Mouse (Mus musculus) limb, embryonic 11.5 days (tissue): ENCODE results near the gene Htr2a. TPM values are rescaled to one million over a fixed set of nuclear protein-coding genes. Genes with fewer than 3 reads are reported as not detected.

Source experiments
- ATAC-seq: fragments of 200-750 bp; cut with Nextera tagmentation; 2 replicates; pipeline ENCODE4 v1.8.0; 2017; ENCODE audit warnings: low read depth; ENCODE audit not compliant: insufficient number of reproducible peaks, low FRiP score, low TSS enrichment
- DNase-seq: peaks from one replicate; pipeline ENCODE4 v3.0.0-alpha.2; 2015; ENCODE audit warnings: low spot score
- H3K27ac ChIP-seq: fragments of 300-500 bp; sonication (generic); replicated peaks from 2 replicates; pipeline ENCODE4 v1.5.1; 2014; ENCODE audit warnings: low read depth, mild to moderate bottlenecking, low read length
- H3K27me3 ChIP-seq: fragments of 300-500 bp; sonication (generic); 2 replicates; pipeline ENCODE4 v1.6.1; 2014; ENCODE audit warnings: mild to moderate bottlenecking, low read length, mixed read lengths; ENCODE audit not compliant: control insufficient read depth, insufficient read depth
- H3K36me3 ChIP-seq: fragments of 300-500 bp; sonication (generic); 2 replicates; pipeline ENCODE4 v1.6.1; 2014; ENCODE audit warnings: mild to moderate bottlenecking, low read length, moderate library complexity, mixed read lengths; ENCODE audit not compliant: control insufficient read depth, insufficient read depth
- H3K4me1 ChIP-seq: fragments of 300-500 bp; sonication (generic); 2 replicates; pipeline ENCODE4 v1.6.1; 2014; ENCODE audit warnings: low read length, mixed read lengths; ENCODE audit not compliant: control insufficient read depth, insufficient read depth
- H3K4me2 ChIP-seq: fragments of 300-500 bp; sonication (generic); 2 replicates; pipeline ENCODE4 v1.6.1; 2014; ENCODE audit warnings: low read depth, mild to moderate bottlenecking, moderate library complexity; ENCODE audit not compliant: severe bottlenecking
- H3K4me3 ChIP-seq: fragments of 300-500 bp; sonication (generic); 2 replicates; pipeline ENCODE4 v1.5.1; 2014; ENCODE audit warnings: low read depth, low read length
- H3K9ac ChIP-seq: fragments of 300-500 bp; sonication (generic); 2 replicates; pipeline ENCODE4 v1.6.1; 2014; ENCODE audit warnings: mild to moderate bottlenecking, low read length
- H3K9me3 ChIP-seq: fragments of 300-500 bp; sonication (generic); 2 replicates; pipeline ENCODE4 v1.6.1; 2016; ENCODE audit warnings: low read length; ENCODE audit not compliant: control insufficient read depth
- WGBS: fragments of 180-500 bp; shearing (Covaris S2); extraction: QIAGEN DNeasy Blood & Tissue Kit; methylation state at CpG from one replicate; pipeline ENCODE4 v1.1.7; 2014; 5-methylcytosine and 5-hydroxymethylcytosine counted together
- polyA plus RNA-seq: library from polyadenylated mRNA; unstranded; fragments of >200 nt; fragmentation: Nextera tagmentation; extraction: Ambion mirVana; gene quantifications from 2 replicates; pipeline ENCODE4 v1.2.1, GENCODE M21; 2014

Htr2a gene
- polyA plus RNA-seq, 1 experiment from 2014 or later, result 0.29 TPM

DNA sequence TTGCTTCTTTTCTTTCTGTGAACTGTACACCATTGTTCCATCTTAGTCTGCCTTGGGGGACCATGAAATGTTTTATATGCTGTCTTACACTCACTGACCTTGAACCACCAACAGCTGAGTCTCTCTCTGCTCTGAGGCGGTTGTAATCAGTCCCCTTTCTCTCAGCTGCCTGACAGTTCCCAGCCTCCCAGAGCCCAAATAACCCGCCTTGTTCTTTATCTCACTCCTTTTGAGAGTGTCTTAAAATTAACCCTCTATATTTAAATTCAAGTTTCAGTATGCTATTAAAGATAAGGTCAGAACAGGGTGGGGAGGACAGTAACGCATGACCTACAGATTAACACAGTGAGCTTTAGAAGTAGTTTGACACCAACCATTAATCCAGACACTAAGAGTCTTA lies 32.9 kb downstream of the Htr2a start:
- ATAC-seq, result no peak
- Histone ChIP-seq H3K27ac (no peak overlapping the region), H3K4me2 (no peak overlapping the region), H3K4me3 (no peak overlapping the region), H3K27me3 (no peaks in the 10 kb centered on the region), H3K9me3 (no peaks in the 10 kb centered on the region), H3K9ac (no peak overlapping the region), H3K4me1 (no peaks in the 10 kb centered on the region), H3K36me3 (no peaks in the 10 kb centered on the region)
- WGBS, result 77% methylated on average over 3 of the region's 3 CpGs
- no peak for DNase-seq

DNA sequence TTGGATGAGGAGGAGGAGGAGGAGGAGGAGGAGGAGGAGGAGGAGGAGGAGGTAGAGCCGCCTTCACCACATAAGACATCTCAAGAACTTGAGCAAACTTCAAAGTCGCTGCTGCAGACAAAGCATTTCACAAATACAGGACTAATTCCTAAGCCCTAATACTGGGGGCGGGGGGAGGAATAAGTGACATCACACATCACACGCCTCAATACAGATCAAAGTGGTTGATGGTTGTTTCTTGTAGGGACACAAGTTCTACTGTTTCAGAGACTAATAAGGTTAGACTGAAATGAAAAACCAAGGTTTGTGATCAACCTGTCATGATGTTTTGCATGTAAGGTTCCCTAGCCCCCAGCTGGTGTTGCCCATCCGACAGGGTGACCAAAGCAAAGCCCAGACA lies 39.2 kb downstream of the Htr2a start:
- Histone ChIP-seq H3K9me3 (no peaks in the 10 kb centered on the region), H3K4me1 (no peaks in the 10 kb centered on the region), H3K4me2 (no peak overlapping the region), H3K27ac (no peak overlapping the region), H3K4me3 (no peak overlapping the region), H3K27me3 (no peaks in the 10 kb centered on the region), H3K9ac (no peak overlapping the region), H3K36me3 (no peaks in the 10 kb centered on the region)
- DNase-seq (no peak), ATAC-seq (no peak)
- WGBS, result 89% methylated on average over 5 of the region's 5 CpGs

DNA sequence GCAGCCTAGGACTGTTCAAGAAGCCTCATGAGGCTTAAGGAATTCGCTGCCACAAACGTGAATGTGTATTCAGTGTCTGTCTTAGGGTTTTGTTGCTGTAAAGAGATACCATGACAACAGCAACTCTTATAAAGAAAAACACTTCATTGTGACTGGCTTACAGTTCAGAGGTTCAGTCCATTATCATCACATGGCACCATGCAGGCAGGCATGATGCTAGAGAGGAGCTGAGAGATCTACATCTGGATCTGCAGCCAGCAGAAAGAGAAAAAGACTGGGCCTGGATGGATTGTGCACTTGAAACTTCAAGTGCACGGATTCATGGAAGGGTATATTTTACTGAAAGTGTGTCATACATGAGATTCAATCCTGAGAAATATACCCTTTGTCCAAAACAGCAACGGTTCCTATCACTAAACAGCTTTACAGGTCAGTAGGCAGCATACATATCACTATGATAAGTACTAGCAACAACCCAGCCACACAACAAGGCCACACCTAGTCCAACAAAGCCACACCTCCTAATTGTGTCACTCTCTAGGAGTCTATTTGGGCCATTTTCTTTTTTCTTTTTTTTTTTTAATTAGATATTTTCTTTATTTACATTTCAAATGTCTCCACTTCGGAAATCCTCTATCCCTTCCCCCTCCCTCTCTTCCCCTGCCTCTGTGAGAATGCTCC lies 43.8 kb downstream of the Htr2a start:
- H3K4me2 ChIP-seq, result no peak overlapping the region
- H3K36me3 ChIP-seq, result no peaks in the 10 kb centered on the region
- no peaks in the 10 kb centered on the region for H3K9me3 ChIP-seq
- no peaks in the 10 kb centered on the region for H3K4me1 ChIP-seq
- H3K9ac ChIP-seq, result no peak overlapping the region
- H3K27ac ChIP-seq, result no peak overlapping the region
- no peaks in the 10 kb centered on the region for H3K27me3 ChIP-seq
- 84% methylated on average over 5 of the region's 5 CpGs for WGBS
- no peak overlapping the region for H3K4me3 ChIP-seq
- ATAC-seq (no peak), DNase-seq (no peak)

DNA sequence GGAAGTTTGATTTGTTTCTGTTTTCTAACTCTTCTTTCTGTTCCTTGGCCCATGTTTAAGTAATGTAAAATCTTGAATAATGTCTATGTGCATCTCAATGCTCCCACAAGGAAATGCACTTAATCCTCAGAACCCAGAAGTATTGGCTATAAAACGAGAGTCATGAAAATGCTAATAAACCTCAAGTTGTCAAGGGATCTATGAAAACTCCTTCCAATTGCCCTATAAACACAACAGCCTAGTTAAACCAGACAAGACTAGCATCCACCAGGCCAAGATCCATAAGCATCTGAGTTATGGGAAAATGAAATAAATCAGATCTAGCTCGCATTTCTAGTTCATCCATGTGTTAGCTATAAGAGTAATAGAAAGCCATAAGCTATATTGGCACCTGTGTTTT lies 51.3 kb downstream of the Htr2a start:
- Histone ChIP-seq H3K36me3 (no peaks in the 10 kb centered on the region), H3K4me2 (no peak overlapping the region), H3K4me1 (no peaks in the 10 kb centered on the region), H3K4me3 (no peak overlapping the region), H3K9me3 (no peaks in the 10 kb centered on the region), H3K9ac (no peak overlapping the region), H3K27ac (no peak overlapping the region), H3K27me3 (no peaks in the 10 kb centered on the region)
- DNase-seq (no peak), ATAC-seq (no peak)
- 82% methylated on average over 2 of the region's 2 CpGs for WGBS

DNA sequence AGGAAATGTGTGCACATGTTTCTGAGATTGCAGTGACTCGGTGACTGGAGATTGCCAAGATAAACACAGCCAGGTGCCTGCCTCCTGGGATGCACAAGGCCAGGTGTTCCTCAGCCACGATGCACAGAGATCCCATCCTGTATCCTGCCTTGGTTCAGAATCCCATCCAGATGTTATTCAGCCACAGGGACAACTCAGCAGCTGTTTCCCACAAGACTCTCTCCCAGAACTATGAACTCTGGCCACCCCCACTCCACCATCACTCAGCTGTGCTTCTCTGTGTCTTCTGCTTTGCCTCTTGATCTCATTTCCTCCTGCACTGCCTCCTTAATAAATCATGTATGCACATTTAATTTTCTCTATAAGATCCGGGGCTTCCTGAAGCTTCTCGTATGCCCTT lies 56.1 kb downstream of the Htr2a start:
- WGBS, result 53% methylated on average over 4 of the region's 4 CpGs
- ATAC-seq (peak; percentile 57; the same call in 1 of the 2 replicates), DNase-seq (peak; percentile 27)
- Histone ChIP-seq H3K27ac (no peak overlapping the region), H3K9ac (no peak overlapping the region), H3K4me3 (no peak overlapping the region), H3K27me3 (no peaks in the 10 kb centered on the region), H3K9me3 (no peaks in the 10 kb centered on the region), H3K4me1 (no peaks in the 10 kb centered on the region), H3K36me3 (no peaks in the 10 kb centered on the region), H3K4me2 (no peak overlapping the region)

DNA sequence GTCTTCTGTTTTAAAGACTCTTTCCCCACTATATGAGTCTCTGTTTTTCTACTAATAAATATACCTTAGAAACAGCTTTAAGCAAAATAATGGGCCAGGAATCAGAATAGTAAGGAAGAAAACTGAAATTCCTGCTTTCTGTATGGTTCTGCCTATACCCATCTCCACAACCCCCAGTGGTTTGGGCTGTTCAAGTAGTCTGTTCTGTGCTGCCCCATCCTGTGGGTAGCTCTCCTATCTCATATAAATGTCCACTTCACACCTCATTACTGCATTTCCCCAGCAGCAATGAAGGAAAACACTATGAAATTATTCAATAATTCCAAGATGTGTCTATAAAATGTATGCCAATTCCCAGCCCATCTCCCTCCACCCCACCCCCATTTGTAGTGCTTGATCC lies 56.8 kb downstream of the Htr2a start:
- Histone ChIP-seq H3K4me3 (no peak overlapping the region), H3K9ac (no peak overlapping the region), H3K4me1 (no peaks in the 10 kb centered on the region), H3K4me2 (no peak overlapping the region), H3K36me3 (no peaks in the 10 kb centered on the region), H3K9me3 (no peaks in the 10 kb centered on the region), H3K27ac (no peak overlapping the region), H3K27me3 (no peaks in the 10 kb centered on the region)
- DNase-seq (no peak), ATAC-seq (no peak)

DNA sequence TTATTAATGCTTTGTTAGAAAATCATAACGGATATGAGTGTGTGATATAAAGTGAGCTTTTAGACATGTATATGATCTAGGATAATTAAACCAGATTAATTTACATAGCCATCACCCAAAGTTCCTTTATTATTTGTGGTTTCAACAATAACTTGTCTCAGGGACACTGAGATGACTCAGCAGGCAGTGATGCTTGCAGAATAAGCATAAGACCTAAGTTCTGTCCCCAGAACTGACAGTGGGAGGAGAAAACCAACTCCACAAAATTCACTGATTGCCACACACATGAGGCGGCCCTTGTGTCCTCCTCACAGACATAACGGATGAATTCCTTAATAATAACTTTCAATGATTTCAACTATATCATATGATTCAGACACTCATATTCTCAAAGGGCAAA lies 58.6 kb downstream of the Htr2a start:
- no peak for ATAC-seq
- no peak overlapping the region for H3K9ac ChIP-seq
- 91% methylated on average over 3 of the region's 3 CpGs for WGBS

DNA sequence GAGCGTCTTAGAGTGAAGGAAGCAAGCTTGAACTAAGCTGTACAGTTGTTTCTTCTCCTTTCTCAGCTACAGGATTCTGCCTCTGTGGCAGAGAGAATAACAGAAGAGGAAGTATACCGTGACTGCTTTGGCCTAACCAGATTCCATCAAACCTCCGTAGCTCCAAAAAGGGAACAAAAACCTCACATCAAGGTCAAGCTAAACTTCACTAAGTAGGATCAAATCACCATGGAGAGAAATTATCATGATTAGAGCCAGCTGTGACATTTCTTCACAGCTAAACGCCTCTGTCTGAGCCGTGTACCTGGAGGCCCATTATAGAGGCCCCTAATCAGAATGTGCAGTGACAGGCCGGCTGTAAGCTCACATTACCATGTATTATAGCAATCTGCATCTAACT lies 63.3 kb downstream of the Htr2a start:
- Histone ChIP-seq H3K9me3 (no peaks in the 10 kb centered on the region), H3K4me3 (no peak overlapping the region), H3K9ac (no peak overlapping the region), H3K4me1 (peaks cover 3% of the 10 kb centered on the region; the same call in 1 of the 2 replicates), H3K27ac (no peak overlapping the region), H3K36me3 (no peaks in the 10 kb centered on the region), H3K27me3 (no peaks in the 10 kb centered on the region), H3K4me2 (no peak overlapping the region)
- 29% methylated on average over 6 of the region's 6 CpGs for WGBS
- DNase-seq, result peak; percentile 21
- no peak for ATAC-seq

More for the DNA sequence above, 58.6 kb downstream of the Htr2a start:
- H3K4me1 ChIP-seq, result peaks cover 3% of the 10 kb centered on the region; the same call in 1 of the 2 replicates
- H3K4me3 ChIP-seq, result no peak overlapping the region
- H3K36me3 ChIP-seq, result no peaks in the 10 kb centered on the region
- no peak overlapping the region for H3K27ac ChIP-seq
- H3K9me3 ChIP-seq, result no peaks in the 10 kb centered on the region
- H3K4me2 ChIP-seq, result no peak overlapping the region
- no peaks in the 10 kb centered on the region for H3K27me3 ChIP-seq
- no peak for DNase-seq

DNA sequence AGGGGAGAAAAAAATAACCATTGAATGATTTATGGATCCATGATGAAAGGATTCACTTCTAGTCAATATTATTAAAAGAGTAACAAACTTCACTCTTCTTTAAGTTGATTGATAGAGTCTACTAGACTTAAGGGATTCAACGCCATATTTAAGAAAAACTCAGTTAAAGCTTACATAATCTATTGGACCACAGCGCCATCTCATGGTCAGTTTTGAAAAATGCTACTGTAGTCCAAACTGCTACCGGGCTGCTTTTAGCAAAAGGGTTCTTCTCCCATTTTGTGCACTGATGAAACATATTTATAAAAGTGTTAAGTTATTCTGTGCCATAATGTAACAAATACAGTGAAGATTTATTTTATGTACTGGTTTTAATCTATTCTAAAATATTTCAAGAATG lies 68.4 kb downstream of the Htr2a start:
- 30% methylated on average over 3 of the region's 3 CpGs for WGBS
- Histone ChIP-seq H3K4me2 (no peak overlapping the region), H3K36me3 (no peaks in the 10 kb centered on the region), H3K27ac (no peak overlapping the region), H3K4me1 (peaks cover 1% of the 10 kb centered on the region; the same call in 1 of the 2 replicates), H3K9me3 (no peaks in the 10 kb centered on the region), H3K9ac (no peak overlapping the region), H3K4me3 (no peak overlapping the region), H3K27me3 (no peaks in the 10 kb centered on the region)
- ATAC-seq (no peak), DNase-seq (peak; percentile 42)
